Mouse (Mus musculus) midbrain, embryonic 16.5 days (tissue): ENCODE measurements around the gene Creb1. TPM values are rescaled to one million over a fixed set of nuclear protein-coding genes. Genes with fewer than 3 reads are reported as not detected.
"Not testable (repeated sequence)": the region's sequence is repeated elsewhere in the genome, so short reads cannot be mapped to it uniquely, and the experiment has no call there.

Source experiments
- ATAC-seq: fragments of 200-750 bp; cut with Nextera tagmentation; 2 replicates; pipeline ENCODE4 v1.8.0; 2017; ENCODE audit warnings: moderate TSS enrichment
- H3K27ac ChIP-seq: fragments of 300-500 bp; sonication (generic); 2 replicates; pipeline ENCODE4 v1.5.1; 2014; ENCODE audit warnings: mild to moderate bottlenecking, low read length, mixed read lengths
- H3K27me3 ChIP-seq: fragments of 300-500 bp; sonication (generic); 2 replicates; pipeline ENCODE4 v1.6.1; 2014; ENCODE audit warnings: low read depth, low read length, mixed read lengths; ENCODE audit not compliant: control insufficient read depth, insufficient read depth
- H3K36me3 ChIP-seq: fragments of 300-500 bp; sonication (generic); 2 replicates; pipeline ENCODE4 v1.6.1; 2014; ENCODE audit warnings: mild to moderate bottlenecking, low read length, moderate library complexity, mixed read lengths; ENCODE audit not compliant: control insufficient read depth, insufficient read depth
- H3K4me1 ChIP-seq: fragments of 300-500 bp; sonication (generic); 2 replicates; pipeline ENCODE4 v1.6.1; 2014; ENCODE audit warnings: mild to moderate bottlenecking, low read length, mixed read lengths; ENCODE audit not compliant: control insufficient read depth, insufficient read depth
- H3K4me2 ChIP-seq: fragments of 300-500 bp; sonication (generic); 2 replicates; pipeline ENCODE4 v1.6.1; 2014; ENCODE audit warnings: mild to moderate bottlenecking, low read length, mixed read lengths
- H3K4me3 ChIP-seq: fragments of 300-500 bp; sonication (generic); 2 replicates; pipeline ENCODE4 v1.5.1; 2014; ENCODE audit warnings: low read depth, mild to moderate bottlenecking, low read length, moderate library complexity, mixed read lengths
- H3K9ac ChIP-seq: fragments of 300-500 bp; sonication (generic); 2 replicates; pipeline ENCODE4 v1.6.1; 2014; ENCODE audit warnings: low read depth, low read length, mixed read lengths
- H3K9me3 ChIP-seq: fragments of 300-500 bp; sonication (generic); replicated peaks from 2 replicates; pipeline ENCODE4 v1.6.1; 2014; ENCODE audit warnings: mild to moderate bottlenecking, low read length, mixed read lengths; ENCODE audit not compliant: control insufficient read depth, poor library complexity, severe bottlenecking
- WGBS: fragments of 180-500 bp; shearing (Covaris S2); extraction: QIAGEN DNeasy Blood & Tissue Kit; methylation state at CpG from one replicate; pipeline ENCODE4 v1.1.7; 2014; 5-methylcytosine and 5-hydroxymethylcytosine counted together
- polyA plus RNA-seq: library from polyadenylated mRNA; unstranded; fragments of >200 nt; fragmentation: Nextera tagmentation; extraction: Ambion mirVana; gene quantifications from 2 replicates; pipeline ENCODE4 v1.2.1, GENCODE M21; 2015

The Creb1 gene
- polyA plus RNA-seq, 1 experiment from 2014 or later = 35.0 TPM

- Histone ChIP-seq H3K36me3 (0 out of 2 replicates have a peak, but pooled peaks cover 2% of the 10 kb centered on the region), H3K4me1 (no peaks in the 10 kb centered on the region; the same call in 1 of the 2 replicates), H3K4me2 (no peak overlapping the region), H3K27ac (no peak overlapping the region), H3K9me3 (no peaks in the 10 kb centered on the region), H3K9ac (no peak overlapping the region), H3K4me3 (no peak overlapping the region), H3K27me3 (no peaks in the 10 kb centered on the region)
- no peak for ATAC-seq
Measured at GRCm38 (mm10) chr1:64568206-64568605, 35.8 kb downstream of the Creb1 start.

GRCm38 (mm10) chr1:64576022-64576421, 43.6 kb downstream of the Creb1 start:
- H3K9ac ChIP-seq = no peak overlapping the region
- peaks cover 12% of the 10 kb centered on the region for H3K36me3 ChIP-seq
- 83% methylated on average over 7 of the region's 7 CpGs for WGBS
- H3K27me3 ChIP-seq = no peaks in the 10 kb centered on the region
- H3K4me1 ChIP-seq = no peaks in the 10 kb centered on the region
- no peak overlapping the region for H3K4me2 ChIP-seq
- no peaks in the 10 kb centered on the region for H3K9me3 ChIP-seq
- H3K27ac ChIP-seq = no peak overlapping the region
- no peak overlapping the region for H3K4me3 ChIP-seq
- no peak for ATAC-seq

GRCm38 (mm10) chr1:64576732-64577131, 44.3 kb downstream of the Creb1 start:
- no peak for ATAC-seq
- Histone ChIP-seq H3K4me3 (no peak overlapping the region), H3K9ac (no peak overlapping the region), H3K27me3 (no peaks in the 10 kb centered on the region), H3K36me3 (peaks cover 13% of the 10 kb centered on the region), H3K4me2 (no peak overlapping the region), H3K9me3 (no peaks in the 10 kb centered on the region), H3K4me1 (no peaks in the 10 kb centered on the region), H3K27ac (no peak overlapping the region)
- WGBS = 58% methylated on average over 2 of the region's 2 CpGs

- H3K9ac ChIP-seq, H3K27me3 ChIP-seq, H3K27ac ChIP-seq, H3K9me3 ChIP-seq, H3K4me1 ChIP-seq, H3K4me2 ChIP-seq, ATAC-seq, H3K4me3 ChIP-seq: not testable (repeated sequence)
- WGBS = 60% methylated on average over 9 of the region's 9 CpGs
- H3K36me3 ChIP-seq = peaks cover 17% of the 10 kb centered on the region
Measured at GRCm38 (mm10) chr1:64577911-64578310, 45.5 kb downstream of the Creb1 start.

GRCm38 (mm10) chr1:64578801-64579200, 46.4 kb downstream of the Creb1 start:
- Histone ChIP-seq H3K9me3 (no peaks in the 10 kb centered on the region), H3K9ac (no peak overlapping the region), H3K27ac (no peak overlapping the region), H3K4me1 (no peaks in the 10 kb centered on the region), H3K4me3 (no peak overlapping the region), H3K27me3 (no peaks in the 10 kb centered on the region), H3K36me3 (peaks cover 17% of the 10 kb centered on the region), H3K4me2 (no peak overlapping the region)
- WGBS = 90% methylated on average over 3 of the region's 3 CpGs
- no peak for ATAC-seq

GRCm38 (mm10) chr1:64598926-64599325, 66.5 kb downstream of the Creb1 start:
- no peak for ATAC-seq
- 68% methylated on average over 5 of the region's 5 CpGs for WGBS
- Histone ChIP-seq H3K9ac (no peak overlapping the region), H3K4me2 (no peak overlapping the region), H3K4me3 (no peak overlapping the region), H3K9me3 (no peaks in the 10 kb centered on the region), H3K27ac (no peak overlapping the region), H3K27me3 (no peaks in the 10 kb centered on the region), H3K36me3 (peaks cover 3% of the 10 kb centered on the region; the same call in 1 of the 2 replicates), H3K4me1 (no peaks in the 10 kb centered on the region)

- Histone ChIP-seq H3K9ac (no peak overlapping the region), H3K36me3 (peaks cover 3% of the 10 kb centered on the region; the same call in 1 of the 2 replicates), H3K4me1 (no peaks in the 10 kb centered on the region), H3K27me3 (no peaks in the 10 kb centered on the region), H3K27ac (no peak overlapping the region), H3K4me2 (no peak overlapping the region), H3K9me3 (no peaks in the 10 kb centered on the region), H3K4me3 (no peak overlapping the region)
- WGBS = 88% methylated on average over 7 of the region's 7 CpGs
- ATAC-seq = no peak
Measured at GRCm38 (mm10) chr1:64600413-64601077, 68.1 kb downstream of the Creb1 start.

GRCm38 (mm10) chr1:64601242-64601842, 68.9 kb downstream of the Creb1 start:
- H3K27ac ChIP-seq = no peak overlapping the region
- no peak overlapping the region for H3K9ac ChIP-seq
- no peaks in the 10 kb centered on the region for H3K4me1 ChIP-seq
- no peaks in the 10 kb centered on the region for H3K9me3 ChIP-seq
- 89% methylated on average over 6 of the region's 6 CpGs for WGBS
- no peaks in the 10 kb centered on the region for H3K27me3 ChIP-seq
- no peak overlapping the region for H3K4me3 ChIP-seq
- H3K36me3 ChIP-seq = peaks cover 3% of the 10 kb centered on the region; the same call in 1 of the 2 replicates
- H3K4me2 ChIP-seq = no peak overlapping the region
- no peak for ATAC-seq

- Histone ChIP-seq H3K36me3 (peaks cover 14% of the 10 kb centered on the region), H3K4me3 (no peak overlapping the region), H3K9ac (no peak overlapping the region), H3K27ac (no peak overlapping the region), H3K4me2 (no peak overlapping the region), H3K4me1 (no peaks in the 10 kb centered on the region), H3K9me3 (no peaks in the 10 kb centered on the region), H3K27me3 (no peaks in the 10 kb centered on the region)
- WGBS = 97% methylated on average over 5 of the region's 5 CpGs
- no peak for ATAC-seq
Measured at GRCm38 (mm10) chr1:64603381-64603780, 70.9 kb downstream of the Creb1 start.
